Mouse (Mus musculus) CH12.LX (cell line): ENCODE data around the gene Cdk15.

Experiments
- CTCF ChIP-seq, 2 experiments: IDR thresholded peaks in 1 of 2; conservative IDR thresholded peaks in 1 of 2; 2 replicates each; pipeline ENCODE4 v1.5.1; 2011 to 2012; ENCODE audit warnings: low read depth in 2 of 2, low read length in 2 of 2, improper control_type of control experiment in 1 of 2, inconsistent platforms in 1 of 2, mild to moderate bottlenecking in 1 of 2, moderate library complexity in 1 of 2
- E2F4 ChIP-seq: IDR thresholded peaks from 2 replicates; pipeline ENCODE4 v1.6.1; 2011; ENCODE audit warnings: low read depth, low read length, improper control_type of control experiment; ENCODE audit not compliant: insufficient replicate concordance
- EP300 ChIP-seq: IDR thresholded peaks from 2 replicates; pipeline ENCODE4 v1.6.1; 2011; ENCODE audit warnings: low read length, improper control_type of control experiment
- MAX ChIP-seq: IDR thresholded peaks from 2 replicates; pipeline ENCODE4 v1.6.1; 2011; ENCODE audit warnings: low read length, improper control_type of control experiment
- MYC ChIP-seq: IDR thresholded peaks from 2 replicates; pipeline ENCODE4 v1.6.1; 2011; ENCODE audit warnings: low read depth, mild to moderate bottlenecking, improper control_type of control experiment, low read length
- UBTF ChIP-seq: IDR thresholded peaks from 2 replicates; pipeline ENCODE4 v1.6.1; 2012; ENCODE audit warnings: low read depth, mild to moderate bottlenecking, inconsistent platforms, low read length, improper control_type of control experiment, moderate library complexity
- ZNF384 ChIP-seq: IDR thresholded peaks from 2 replicates; pipeline ENCODE4 v1.6.1; 2012; ENCODE audit warnings: low read depth, low read length, improper control_type of control experiment, inconsistent platforms

GRCm38 (mm10) chr1:59336256-59336655 lies 79.5 kb downstream of the Cdk15 start:
- TF ChIP-seq EP300 (no peak), ZNF384 (no peak), UBTF (no peak), CTCF (conservative IDR thresholded peaks at IDR 0.05 in 1 of 2, IDR thresholded peaks at IDR 0.05 in 1 of 2; ENCODE audit: low read depth in 2 of 2, low read length in 2 of 2) (no peak), MAX (no peak), E2F4 (no peak), MYC (no peak)
